Mouse (Mus musculus) kidney, postnatal 25 days (tissue): ENCODE measurements at regions not wholly inside any gene's neighbourhood (a gene's known extent, or its start where the extent isn't known, plus 50 kb on each side); places are given as distances from the start of the nearest gene placed in this dataset.

ENCODE experiments used
- DNase-seq, 2 experiments: peaks; one replicate each; pipeline ENCODE4 v3.0.0; 2021; ENCODE audit warnings: mixed read lengths in 2 of 2

DNA sequence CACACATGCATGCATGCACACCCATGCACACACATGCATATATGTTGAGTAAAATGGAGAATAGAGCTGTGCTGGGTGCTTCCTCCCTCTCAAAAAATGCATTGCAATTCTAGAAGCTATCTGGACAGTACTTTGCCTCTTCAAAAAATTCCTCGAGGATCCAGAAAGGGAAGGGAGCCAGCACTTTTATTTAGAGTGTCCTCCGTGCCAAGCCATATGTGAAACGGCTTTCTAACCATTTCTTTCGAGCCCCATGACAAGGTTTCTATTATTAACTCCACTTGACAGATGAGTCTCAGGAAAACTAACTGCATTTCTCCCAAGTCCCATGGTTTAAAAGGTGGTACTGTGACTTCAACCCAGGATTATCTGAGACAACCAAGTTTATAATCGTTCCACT lies 140.7 kb upstream of the Usp24 start:
- DNase-seq = no peak

DNA sequence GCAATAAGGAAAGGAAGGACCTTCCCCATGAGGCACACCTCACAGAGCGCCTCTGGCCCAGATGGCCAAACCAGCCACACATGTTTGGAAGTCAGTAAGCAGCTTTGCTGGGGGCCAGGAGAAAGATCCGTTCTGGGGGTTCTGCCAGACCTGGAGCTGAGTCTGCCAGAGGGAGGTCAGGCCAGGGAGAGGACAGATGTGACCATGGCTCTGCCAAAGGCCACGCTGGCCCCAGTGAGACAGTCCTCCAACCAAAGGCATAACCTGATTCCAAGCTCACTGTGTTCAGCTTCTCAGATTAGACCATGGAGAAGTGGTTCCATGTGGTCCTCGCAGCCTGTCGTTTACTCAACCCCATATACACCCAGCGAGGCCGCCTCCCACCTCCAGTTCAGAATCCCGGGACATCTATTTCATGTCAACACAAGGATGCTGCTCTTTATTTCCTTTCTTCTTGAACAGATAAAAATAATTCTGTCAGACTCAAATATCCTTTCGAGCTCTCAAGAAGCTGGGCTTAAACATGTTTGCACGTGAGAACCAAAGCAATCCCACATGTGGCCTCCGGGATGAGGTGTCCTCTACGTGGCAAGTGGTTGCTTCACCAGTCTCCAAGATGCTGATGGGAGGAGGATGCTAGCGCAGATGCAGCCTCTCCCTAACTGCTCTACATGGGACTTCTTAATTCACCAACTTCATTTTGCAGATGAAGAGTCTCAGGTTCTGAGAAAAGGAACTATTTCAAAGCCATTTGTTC lies 130.1 kb upstream of the Usp24 start:
- DNase-seq = peak in 1 of 2 experiments; percentile 45

DNA sequence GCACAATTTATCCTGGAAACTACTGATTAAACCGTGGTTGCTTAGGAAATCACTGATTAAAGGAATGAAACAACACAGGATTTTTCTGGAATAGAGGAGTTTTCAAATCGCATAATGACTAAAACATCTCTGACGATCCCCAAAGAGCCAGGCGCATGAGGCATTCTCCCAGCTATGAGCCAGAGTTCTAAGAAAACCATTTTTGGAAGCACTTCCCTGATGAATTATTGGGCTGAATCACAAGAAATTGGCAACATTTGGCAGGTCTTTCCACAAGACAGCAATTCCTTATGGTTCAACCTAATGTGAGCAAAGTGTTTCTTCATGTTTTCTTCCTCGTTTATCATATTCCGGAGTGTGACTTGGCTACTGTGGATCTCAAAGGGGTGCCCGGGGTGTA lies 129.3 kb upstream of the Usp24 start:
- no peak for DNase-seq

DNA sequence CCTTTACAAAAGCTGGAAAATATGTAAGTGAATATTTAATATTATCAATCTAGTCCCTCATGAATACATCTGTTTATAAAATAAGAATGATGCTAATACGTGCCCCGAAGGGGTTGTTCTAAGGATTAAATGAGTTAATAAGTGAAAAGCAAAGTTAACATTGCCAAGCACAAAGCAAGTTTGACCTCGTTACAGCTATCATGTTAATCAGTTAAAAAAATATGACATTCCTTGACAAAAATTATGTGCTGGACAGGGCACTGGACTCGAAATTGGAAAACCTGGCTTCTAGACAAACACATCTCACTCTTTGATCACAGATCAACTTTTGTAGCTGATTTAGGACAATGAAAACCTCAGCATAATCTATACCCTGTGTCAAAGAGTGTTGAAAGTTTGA lies 125.8 kb upstream of the Usp24 start:
- DNase-seq = no peak

DNA sequence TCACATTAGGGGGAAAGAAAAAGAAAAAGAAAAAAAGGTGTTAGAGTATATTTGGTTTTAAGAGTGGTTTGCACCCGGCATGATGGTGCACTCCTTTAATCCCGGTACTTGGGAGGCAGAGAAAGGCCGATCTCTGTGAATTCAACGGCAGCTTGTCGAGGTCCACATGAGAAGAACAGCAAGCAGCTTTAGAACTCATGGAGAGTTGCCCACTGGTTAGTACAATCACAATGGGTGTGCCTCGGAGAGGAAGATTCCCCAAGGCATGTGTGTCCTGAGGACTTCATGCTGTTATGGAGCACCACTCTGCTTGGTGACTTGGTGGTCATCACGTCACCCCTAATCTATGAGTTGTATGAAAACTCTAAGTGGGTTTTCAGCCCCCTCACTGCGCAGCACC lies 124.7 kb upstream of the Usp24 start:
- no peak for DNase-seq

DNA sequence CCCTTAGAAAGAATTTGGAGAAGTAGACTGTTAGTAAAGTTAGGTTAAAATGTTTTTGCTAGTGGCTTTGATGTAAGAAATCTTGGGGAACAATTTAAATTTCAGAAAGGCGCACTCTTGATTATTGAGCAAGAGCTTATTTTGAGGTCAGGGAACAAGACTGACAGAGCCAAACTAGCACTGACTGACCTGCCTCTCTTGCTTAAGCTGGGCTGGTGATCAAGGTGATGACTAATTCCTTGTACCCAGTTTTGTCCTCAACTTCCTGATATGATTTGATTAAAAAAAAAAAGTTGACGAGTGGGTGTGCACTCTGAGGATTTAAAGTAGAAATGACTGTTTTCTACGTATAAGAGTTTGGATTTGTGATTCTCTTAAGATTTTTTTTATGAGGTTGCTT lies 124.2 kb upstream of the Usp24 start:
- DNase-seq = no peak

DNA sequence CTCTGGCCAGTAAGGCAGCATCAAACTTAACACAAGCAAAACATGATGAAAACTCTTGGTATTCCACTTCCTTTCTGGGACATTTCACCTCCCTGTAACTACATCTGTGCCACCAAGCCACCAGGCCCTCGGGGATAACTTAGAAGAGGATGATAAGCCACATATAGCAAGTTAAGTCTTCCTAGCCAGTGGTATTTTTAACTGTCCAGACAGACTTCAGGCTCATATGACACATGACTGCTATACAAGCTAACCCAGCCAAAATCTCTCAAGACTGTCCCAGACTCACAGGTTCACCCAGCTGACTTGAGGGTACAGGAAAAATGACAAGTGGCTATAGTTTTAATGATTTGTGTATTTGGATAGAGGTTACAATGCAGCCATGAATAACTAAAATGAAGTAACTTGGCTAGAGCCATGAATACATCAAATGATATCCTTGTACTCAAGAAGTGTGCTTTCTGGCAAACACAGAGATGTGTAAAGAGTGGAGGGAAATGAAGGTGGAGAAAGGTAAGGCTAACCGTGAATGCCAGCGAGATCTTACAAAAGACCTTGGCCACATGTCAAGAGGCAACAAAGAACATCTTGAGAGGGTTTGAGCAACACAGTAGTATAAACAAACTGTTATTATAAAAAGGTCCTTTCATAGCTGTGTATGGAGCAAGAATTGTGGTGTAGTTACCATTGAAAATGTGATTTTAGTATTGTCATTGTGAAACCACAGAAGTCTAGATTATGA lies 122.6 kb upstream of the Usp24 start:
- DNase-seq = no peak

DNA sequence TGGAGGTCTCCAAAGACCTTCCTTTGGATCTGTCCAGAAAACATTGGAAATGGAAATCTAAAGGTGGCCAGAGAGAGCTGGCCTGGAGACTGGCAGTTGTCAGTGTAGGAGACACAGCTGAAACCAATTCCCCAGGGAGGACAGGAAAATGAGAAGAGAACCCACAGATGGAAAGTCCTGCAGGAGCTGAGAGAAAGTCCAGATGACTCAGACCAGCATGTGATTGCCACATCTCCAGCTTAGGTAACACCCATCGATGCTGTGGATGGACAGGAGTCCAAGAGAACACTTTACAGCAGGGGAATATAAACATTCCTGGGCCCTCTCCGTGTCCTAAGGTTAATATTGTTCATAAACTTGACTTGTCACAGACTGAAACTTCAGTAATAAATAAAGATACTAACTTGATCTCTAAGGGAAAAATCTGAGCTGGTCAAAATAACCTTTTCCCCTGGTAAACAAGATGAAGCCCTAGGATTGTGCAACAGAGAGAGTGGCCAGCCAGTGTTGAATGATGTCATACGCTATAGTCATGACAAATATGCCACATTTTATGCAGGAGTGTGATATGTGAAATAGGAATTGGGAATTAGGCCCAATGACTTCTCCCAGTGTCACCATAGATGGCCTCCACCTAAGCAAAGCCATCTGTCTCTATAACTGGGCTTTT lies 120.4 kb upstream of the Usp24 start:
- DNase-seq = no peak

DNA sequence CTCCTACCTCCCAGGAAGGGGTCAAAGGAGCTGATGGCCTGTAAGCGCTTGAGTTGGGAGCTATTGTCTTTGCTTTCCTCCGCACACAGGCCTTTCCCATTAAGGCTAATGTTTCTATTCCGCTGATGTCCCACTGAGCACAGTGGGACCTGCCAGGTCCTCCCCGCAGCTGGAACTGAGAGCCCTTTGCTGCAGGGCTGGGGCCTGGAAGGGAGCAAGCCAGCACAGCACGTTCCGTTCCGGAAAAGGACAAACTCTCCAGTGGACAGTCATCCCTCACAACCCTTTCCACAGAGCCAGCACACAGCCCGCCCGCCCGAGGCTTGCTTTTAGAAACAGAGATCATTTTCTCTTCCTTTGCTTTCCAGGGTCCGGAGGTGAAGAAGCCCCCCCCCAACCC lies 116.2 kb upstream of the Usp24 start:
- peak; percentile 19 to 78 for DNase-seq

DNA sequence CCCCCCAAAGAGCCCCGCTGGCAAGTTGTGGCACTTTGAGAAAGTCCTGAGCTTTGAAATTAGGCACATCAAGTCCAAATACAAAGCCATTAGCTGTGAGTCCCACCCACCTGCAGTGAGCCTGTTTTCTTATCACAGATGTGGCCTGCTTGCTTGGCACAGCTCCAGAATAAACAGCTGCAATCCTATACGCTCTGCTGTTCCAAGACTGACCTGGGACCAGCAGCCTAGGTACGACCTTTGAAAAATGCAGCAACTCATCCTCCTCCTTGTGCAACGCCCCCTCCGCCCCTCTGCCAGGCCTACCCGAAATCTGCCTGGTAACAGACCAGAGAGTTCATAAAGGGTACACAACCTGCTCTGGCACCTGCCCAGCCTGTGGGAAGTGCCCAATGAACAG lies 115.8 kb upstream of the Usp24 start:
- DNase-seq = peak; percentile 12 to 46

DNA sequence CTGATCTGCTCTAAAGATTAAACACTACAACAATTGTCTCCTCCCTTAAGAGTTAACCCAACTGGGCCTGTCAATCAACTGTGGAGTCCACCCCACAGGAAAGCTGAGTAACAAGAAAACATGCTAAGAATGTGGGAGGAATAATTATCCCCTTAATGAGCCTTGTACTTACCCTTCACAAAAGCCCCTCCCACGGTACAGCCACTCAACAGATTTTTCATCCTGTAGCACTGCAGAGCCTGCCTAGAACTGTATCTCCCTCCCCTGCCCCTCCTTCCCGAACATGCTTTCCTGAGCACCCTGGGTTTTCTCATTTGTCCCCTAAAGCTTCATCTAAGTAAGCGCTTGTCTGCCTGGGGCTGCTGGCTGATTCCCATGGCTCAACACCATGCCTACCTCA lies 113.5 kb upstream of the Usp24 start:
- peak in 1 of 2 experiments; percentile 33 for DNase-seq

DNA sequence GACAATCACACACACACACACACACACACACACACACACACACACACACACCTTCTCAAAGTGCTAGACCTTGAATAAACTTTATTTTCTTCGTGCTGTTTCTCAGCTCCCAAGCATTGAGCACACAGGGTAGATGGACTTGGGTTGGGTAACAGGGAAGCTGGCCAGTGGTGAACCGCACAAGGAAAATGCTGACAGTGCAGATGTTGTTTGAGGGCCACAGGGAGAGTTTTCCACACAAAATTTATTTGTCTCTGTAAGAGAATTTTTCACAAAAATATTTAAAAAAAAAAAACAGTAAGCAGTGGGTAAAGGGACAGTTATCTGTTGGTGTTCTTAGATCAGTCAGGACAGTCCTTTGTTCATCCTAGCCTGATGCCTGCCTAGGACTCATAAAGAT lies 110.8 kb upstream of the Usp24 start:
- no peak for DNase-seq

DNA sequence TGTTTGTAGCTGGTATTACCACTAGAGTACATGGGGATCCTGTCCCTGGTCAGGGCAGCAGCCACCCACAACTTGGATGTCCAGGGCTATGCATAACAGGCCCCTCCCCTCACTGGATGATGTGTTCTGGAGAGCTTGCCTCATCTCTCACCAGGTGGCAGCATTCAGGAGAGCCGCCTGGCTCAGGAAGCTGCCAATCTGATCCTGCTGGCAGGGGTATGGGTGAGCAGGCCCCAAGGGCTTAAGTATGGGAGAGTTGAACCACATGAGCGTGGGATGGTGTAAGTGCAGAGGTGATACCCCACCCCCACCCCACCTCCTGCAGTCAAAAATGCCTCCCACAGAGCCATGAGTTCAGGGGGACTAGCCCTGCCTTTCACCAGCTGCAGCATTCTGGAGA lies 110.0 kb upstream of the Usp24 start:
- DNase-seq = peak in 1 of 2 experiments; percentile 49

DNA sequence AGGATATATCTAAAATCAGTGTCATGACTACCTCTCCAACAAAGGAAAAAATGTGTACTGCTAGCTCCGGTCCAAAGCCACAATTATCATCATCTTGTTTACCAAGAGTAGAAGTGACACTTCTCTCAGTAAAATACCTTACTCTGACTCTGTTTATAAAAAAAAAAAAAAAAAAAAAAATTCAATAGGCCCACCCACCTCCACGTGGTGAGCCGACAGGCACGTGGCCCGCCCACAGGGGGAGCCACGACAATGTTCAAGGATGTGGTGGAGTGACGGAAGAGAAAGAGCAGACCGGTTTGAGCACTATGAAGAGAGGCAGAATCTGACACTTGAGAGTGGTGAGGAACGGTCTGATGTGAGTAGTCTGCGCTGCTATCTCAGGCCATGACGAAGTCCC lies 106.5 kb upstream of the Usp24 start:
- DNase-seq = no peak

DNA sequence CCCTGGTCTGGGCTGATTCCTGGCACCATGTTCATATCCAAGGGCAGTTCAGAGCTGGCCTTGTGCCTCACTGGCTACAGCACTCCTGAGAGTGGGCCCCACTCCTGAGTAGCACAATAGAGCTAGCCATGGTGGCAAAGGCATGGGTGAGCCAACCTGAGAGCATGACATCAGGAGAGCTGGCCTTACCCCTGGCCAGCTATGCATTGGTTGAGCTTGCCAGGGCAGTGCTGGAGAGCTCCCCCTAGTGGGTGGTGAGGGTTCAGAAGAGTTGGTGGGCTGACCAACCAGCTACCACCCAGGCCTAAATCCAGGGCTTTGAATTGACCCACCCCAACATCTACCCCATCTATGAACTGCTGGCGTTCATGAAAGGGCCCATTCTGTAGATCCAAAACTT lies 106.0 kb upstream of the Usp24 start:
- peak in 1 of 2 experiments; percentile 45 for DNase-seq

DNA sequence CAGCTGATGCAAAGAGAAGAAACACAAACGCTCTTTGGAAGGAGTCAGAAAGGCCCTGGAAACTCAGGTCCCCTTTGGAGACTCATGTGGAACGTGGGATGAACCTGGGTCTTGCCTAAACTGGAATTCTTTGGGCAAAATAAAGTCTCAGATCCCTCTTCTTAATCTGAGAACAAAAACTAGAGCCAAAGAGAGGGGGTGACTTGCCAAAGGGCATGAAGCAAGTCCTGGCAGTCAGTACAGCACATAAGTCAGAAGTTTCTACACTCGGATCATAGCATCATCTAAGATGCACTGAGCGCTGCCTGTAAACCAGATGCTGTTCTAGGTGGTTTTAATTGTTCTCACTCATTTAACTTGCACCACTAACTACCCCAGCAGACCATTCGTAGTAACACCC lies 101.8 kb upstream of the Usp24 start:
- no peak for DNase-seq

DNA sequence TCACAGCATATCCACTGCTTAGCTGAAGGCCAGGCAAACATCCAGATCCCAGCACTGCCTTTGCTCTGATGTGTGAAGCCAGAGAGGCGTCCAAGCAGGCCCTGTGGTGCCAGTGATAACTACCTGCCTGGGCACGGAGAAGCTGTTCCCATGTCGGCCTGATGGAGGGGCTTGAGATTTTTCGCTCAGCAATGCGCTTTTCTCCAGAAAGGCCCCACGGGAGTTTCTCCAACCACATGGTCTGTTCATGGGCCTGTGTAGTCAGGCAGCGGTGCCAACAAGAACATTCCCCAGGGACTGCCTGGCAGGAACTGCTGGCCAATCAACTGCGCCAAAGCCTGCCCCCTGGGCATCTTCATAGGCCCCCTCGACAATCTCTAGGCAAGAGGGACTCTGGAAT lies 95.4 kb upstream of the Usp24 start:
- DNase-seq = peak in 1 of 2 experiments; percentile 38

DNA sequence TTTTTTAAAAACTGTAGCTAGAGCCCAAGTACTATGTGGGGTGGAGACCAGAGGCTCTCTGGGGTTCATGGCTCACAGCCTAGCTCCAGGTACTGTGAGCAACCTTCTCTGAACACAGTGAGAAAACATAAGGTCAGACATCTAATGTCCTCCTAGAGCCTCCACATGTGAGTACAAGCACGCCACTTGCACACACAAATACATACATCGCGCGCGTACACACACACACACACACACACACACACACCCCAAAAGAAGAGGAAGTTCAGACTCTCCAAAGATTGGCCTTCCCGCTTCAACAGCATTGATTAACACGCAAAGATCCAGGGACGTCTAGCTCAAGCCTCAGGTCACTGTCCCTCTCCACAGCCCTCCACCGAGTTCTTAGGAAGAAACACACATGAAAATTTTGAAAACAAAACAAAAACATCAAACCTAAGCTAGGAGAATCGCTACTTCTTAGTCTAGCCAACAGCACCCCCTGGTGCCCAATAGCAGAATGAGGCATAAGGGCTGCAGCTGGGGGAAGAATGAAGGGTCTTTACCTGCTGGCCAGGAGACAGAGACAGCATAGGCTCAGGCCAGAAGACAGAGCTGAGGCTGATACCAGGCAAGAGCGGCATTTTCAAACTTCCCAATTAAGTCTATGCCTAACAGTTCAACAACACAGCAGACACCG lies 90.7 kb upstream of the Usp24 start:
- DNase-seq = peak in 1 of 2 experiments; percentile 75

DNA sequence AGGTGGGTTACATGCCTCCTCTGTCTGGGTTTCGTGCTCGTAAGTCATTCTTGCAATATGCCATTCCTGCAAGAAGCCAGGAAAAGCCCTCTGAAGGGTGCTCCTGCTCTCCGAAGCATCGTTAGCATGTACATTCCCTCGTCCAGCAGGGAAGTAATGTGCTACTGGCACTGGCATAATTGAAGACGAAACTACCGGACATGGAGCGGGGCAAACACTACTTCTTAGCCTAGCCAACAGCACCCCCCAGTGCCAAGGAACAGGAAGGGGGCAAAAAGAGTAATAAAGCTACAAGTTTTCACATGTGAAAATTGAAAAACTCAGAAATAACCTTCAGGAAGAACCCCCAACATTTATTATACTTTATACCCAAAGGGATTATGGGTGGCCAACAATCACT lies 88.6 kb upstream of the Usp24 start:
- peak; percentile 28 to 51 for DNase-seq

DNA sequence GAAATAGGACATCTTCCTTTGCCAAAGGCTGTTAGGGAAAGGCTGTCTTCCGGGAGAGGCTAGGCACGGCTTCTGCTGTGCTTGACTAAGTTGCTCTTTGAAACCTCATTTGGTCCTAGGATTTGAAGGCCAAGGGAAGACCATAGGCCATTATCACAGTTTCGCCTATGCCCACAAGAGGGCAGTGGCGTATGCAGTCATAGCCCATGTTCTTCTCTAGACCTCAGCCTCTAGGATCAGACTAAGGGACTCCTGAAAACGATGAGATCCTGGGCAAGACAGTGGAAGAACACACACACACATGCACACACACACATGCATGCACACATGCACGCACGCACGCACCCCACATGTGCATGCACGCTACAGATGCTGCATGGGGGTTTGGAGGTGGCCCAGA lies 87.5 kb upstream of the Usp24 start:
- peak; percentile 89 to 90 for DNase-seq

DNA sequence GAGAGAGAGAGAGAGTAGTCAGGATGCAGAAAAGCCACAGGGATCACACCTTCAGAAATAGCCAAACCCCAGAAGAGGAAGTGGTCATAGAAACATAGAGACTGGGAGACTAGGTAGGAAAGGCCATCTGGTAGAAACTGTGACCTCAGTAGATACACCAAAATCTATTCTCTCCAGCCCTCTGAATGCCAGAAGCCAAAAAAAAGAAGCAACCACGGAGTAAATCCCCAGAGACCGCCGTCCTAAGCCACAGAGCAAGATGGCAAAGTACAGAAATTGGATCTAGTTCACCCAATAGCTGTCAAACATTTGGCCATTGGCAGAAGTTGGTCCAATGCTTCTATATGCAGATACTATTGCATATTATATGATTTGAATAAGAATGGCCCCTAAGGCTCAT lies 86.5 kb upstream of the Usp24 start:
- no peak for DNase-seq

DNA sequence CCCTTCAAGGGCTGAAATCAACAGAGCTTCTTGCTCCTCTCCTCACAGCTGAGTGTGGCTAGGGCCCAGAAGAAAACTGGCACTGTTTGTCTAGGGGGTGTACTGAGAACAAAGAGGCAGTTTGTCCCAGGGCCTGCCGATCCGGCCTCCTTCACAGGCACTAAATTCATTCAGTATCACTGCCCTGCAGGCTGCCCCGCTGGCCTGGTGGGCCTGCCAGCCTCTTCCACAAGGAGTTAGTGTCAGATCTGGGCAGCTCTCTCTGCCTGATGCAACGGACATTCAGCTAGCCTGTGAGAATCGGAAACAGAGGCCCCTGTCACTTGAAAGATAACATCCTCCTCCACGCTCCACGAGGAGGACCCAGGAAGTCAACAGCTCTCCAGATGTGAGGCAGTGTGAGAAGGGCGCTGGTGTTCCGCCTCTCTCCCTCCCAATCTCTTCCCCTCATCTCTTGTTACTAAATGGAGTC lies 83.5 kb upstream of the Usp24 start:
- no peak for DNase-seq

DNA sequence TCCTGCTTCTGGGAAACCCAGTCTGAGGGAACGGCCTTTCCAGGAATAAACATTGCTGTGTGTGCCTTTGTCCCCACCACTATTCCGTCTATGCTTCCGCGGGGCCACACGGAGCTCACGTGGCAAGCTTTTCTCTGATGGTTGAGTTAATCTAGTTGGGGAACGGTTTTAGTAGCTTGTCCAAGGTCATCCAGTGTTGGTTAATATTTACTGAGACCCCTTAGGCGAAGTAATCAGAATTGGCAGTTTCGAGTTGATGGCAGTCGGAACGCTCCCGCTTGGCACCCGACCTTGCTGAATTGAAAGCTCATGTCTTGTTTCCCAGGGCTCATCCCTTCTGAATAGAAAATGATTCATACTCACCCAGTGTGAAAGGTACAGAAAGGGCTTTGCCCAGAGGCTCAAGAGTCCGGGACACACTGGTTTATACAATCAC lies 71.6 kb upstream of the Usp24 start:
- DNase-seq = peak; percentile 82 to 93
